Mouse (Mus musculus): Measurements from ENCODE around the gene Ntrk2. TPM values are rescaled to one million over a fixed set of nuclear protein-coding genes. Genes with fewer than 3 reads are reported as not detected.
"Not testable (repeated sequence)": the region's sequence is repeated elsewhere in the genome, so short reads cannot be mapped to it uniquely, and the experiment has no call there.

Ntrk2 gene
- total and polyA plus RNA-seq, 3 experiments: under 0.01 TPM; not detected in 2

DNA sequence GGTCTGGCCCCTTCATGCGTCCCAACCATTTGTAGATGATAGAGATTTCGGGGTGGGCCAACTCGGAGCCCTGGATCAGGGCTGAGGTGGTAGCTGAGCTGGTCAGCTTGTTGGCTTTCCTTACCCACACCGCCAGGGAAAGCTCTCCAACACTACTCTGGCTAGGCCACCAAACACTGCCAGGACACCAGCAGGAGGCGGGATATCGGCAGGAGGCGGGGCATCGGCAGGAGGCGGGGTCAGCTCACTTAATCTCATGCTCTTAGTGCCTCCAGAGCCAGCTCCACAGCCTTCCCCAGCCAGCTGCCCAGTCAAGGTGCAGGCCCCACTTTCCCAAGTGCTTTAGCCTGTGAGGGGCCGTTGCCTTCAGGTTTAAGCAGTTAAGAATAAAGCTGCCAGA is 293.7 kb downstream of the Ntrk2 start:
- Histone ChIP-seq H3K9ac (ENCODE audit: control insufficient read depth, low read depth, low read length, poor library complexity, severe bottlenecking) (no peak overlapping the region), H3K4me3 (ENCODE audit: control insufficient read depth in 1 of 2, insufficient read depth in 1 of 2, low read depth in 2 of 2, low read length in 2 of 2) (no peak overlapping the region), H3K4me1 (ENCODE audit: control insufficient read depth in 1 of 2, insufficient read depth in 2 of 2, low read length in 2 of 2) (no peaks in the 10 kb centered on the region), H3K36me3 (ENCODE audit: control insufficient read depth in 1 of 2, insufficient read depth in 2 of 2, low read length in 2 of 2) (no peaks in the 10 kb centered on the region), H3K9me3 (replicated peaks; ENCODE audit: insufficient read depth, low read length) (no peaks in the 10 kb centered on the region), H3K27ac (ENCODE audit: control insufficient read depth, low read depth, low read length) (no peak overlapping the region), H3K79me2 (ENCODE audit: control insufficient read depth, insufficient read depth, low read length, poor library complexity) (no peaks in the 10 kb centered on the region), H3K27me3 (ENCODE audit: control insufficient read depth in 1 of 2, insufficient read depth in 2 of 2, low read length in 2 of 2) (no peaks in the 10 kb centered on the region)
- TF ChIP-seq JUND (IDR thresholded peaks at IDR 0.05; ENCODE audit: low read depth, low read length) (no peak), MAFK (IDR thresholded peaks at IDR 0.05; ENCODE audit: borderline replicate concordance, low read depth, low read length) (no peak), ELF1 (IDR thresholded peaks at IDR 0.05; ENCODE audit: low read depth, low read length) (no peak), RCOR1 (IDR thresholded peaks at IDR 0.05; ENCODE audit: low read depth, low read length) (no peak), E2F4 (IDR thresholded peaks at IDR 0.05; ENCODE audit: borderline replicate concordance, low read depth, low read length) (no peak), CTCF (IDR thresholded peaks at IDR 0.05 in 2 of 3, conservative IDR thresholded peaks at IDR 0.05 in 1 of 3; ENCODE audit: control insufficient read depth in 1 of 3, insufficient read depth in 1 of 3, low read depth in 2 of 3, low read length in 3 of 3, poor library complexity in 1 of 3, severe bottlenecking in 1 of 3) (no peak), ZMIZ1 (IDR thresholded peaks at IDR 0.05; ENCODE audit: low read depth, low read length) (no peak)
- no peak for DNase-seq (ENCODE audit: low read depth, low spot score)

DNA sequence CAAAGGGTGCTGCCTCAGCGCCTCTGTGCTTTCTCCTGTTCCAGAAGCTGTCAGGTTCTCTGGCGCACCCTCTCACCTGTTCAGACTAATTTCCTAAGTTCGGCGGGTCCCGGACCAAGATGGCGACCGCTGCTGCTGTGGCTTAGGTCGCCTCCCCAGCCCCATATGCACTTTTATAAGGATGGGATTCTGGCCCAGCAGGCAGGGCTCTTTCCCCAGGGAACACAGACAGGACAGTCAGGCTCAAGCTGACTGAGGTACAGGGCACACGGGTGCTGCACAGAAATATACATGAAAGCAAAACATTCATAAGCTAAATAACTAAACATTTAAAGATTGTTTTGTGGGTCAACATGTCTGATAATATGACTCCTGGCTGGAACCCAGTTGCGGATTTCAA is 301.4 kb downstream of the Ntrk2 start:
- H3K4me3 ChIP-seq (ENCODE audit: control insufficient read depth in 1 of 2, insufficient read depth in 1 of 2, low read depth in 2 of 2, low read length in 2 of 2); DNase-seq (ENCODE audit: low read depth, low spot score); H3K4me1 ChIP-seq (ENCODE audit: control insufficient read depth in 1 of 2, insufficient read depth in 2 of 2, low read length in 2 of 2); H3K79me2 ChIP-seq (ENCODE audit: control insufficient read depth, insufficient read depth, low read length, poor library complexity); H3K36me3 ChIP-seq (ENCODE audit: control insufficient read depth in 1 of 2, insufficient read depth in 2 of 2, low read length in 2 of 2); H3K9me3 ChIP-seq (replicated peaks; ENCODE audit: insufficient read depth, low read length); H3K9ac ChIP-seq (ENCODE audit: control insufficient read depth, low read depth, low read length, poor library complexity, severe bottlenecking); H3K27ac ChIP-seq (ENCODE audit: control insufficient read depth, low read depth, low read length); H3K27me3 ChIP-seq (ENCODE audit: control insufficient read depth in 1 of 2, insufficient read depth in 2 of 2, low read length in 2 of 2): not testable (repeated sequence)

GRCm38 (mm10) chr13:59110107-59110506 is 303.7 kb downstream of the Ntrk2 start:
- Histone ChIP-seq H3K9me3 (replicated peaks; ENCODE audit: insufficient read depth, low read length) (no peaks in the 10 kb centered on the region), H3K4me3 (ENCODE audit: control insufficient read depth in 1 of 2, insufficient read depth in 1 of 2, low read depth in 2 of 2, low read length in 2 of 2) (no peak overlapping the region), H3K27me3 (ENCODE audit: control insufficient read depth in 1 of 2, insufficient read depth in 2 of 2, low read length in 2 of 2) (no peaks in the 10 kb centered on the region), H3K36me3 (ENCODE audit: control insufficient read depth in 1 of 2, insufficient read depth in 2 of 2, low read length in 2 of 2) (no peaks in the 10 kb centered on the region), H3K9ac (ENCODE audit: control insufficient read depth, low read depth, low read length, poor library complexity, severe bottlenecking) (no peak overlapping the region), H3K4me1 (ENCODE audit: control insufficient read depth in 1 of 2, insufficient read depth in 2 of 2, low read length in 2 of 2) (no peaks in the 10 kb centered on the region), H3K27ac (ENCODE audit: control insufficient read depth, low read depth, low read length) (no peak overlapping the region), H3K79me2 (ENCODE audit: control insufficient read depth, insufficient read depth, low read length, poor library complexity) (no peaks in the 10 kb centered on the region)
- no peak for DNase-seq (ENCODE audit: low read depth, low spot score)
- TF ChIP-seq CHD1 (IDR thresholded peaks at IDR 0.05; ENCODE audit: low read depth, low read length) (no peak), GABPA (IDR thresholded peaks at IDR 0.05; ENCODE audit: low read depth, low read length) (no peak), UBTF (IDR thresholded peaks at IDR 0.05; ENCODE audit: borderline replicate concordance, insufficient read depth, low read depth, low read length) (no peak), MAZ (IDR thresholded peaks at IDR 0.05; ENCODE audit: low read depth, low read length) (no peak), CTCF (IDR thresholded peaks at IDR 0.05 in 2 of 3, conservative IDR thresholded peaks at IDR 0.05 in 1 of 3; ENCODE audit: control insufficient read depth in 1 of 3, insufficient read depth in 1 of 3, low read depth in 2 of 3, low read length in 3 of 3, poor library complexity in 1 of 3, severe bottlenecking in 1 of 3) (no peak), ETS1 (IDR thresholded peaks at IDR 0.05; ENCODE audit: low read depth, low read length) (no peak), MYB (IDR thresholded peaks at IDR 0.05; ENCODE audit: low read depth, low read length) (no peak)
